Mouse (Mus musculus): ENCODE measurements at regions not wholly inside any gene's neighbourhood (a gene's known extent, or its start where the extent isn't known, plus 50 kb on each side); places are given as distances from the start of the nearest gene placed in this dataset.

- Histone ChIP-seq H3K9me3 (ENCODE audit: control insufficient read depth, low read length) (no peaks in the 10 kb centered on the region), H3K4me2 (replicated peaks) (no peak overlapping the region), H3K9ac (no peak overlapping the region), H3K36me3 (replicated peaks; ENCODE audit: control insufficient read depth, insufficient read depth) (no peaks in the 10 kb centered on the region), H3K27me3 (ENCODE audit: control insufficient read depth, insufficient read depth, low read length) (no peaks in the 10 kb centered on the region), H3K27ac (no peak overlapping the region), H3K4me3 (replicated peaks; ENCODE audit: low read length) (no peak overlapping the region), H3K4me1 (replicated peaks; ENCODE audit: control insufficient read depth, insufficient read depth, low read length) (no peaks in the 10 kb centered on the region)
- no peak for ATAC-seq (ENCODE audit: low FRiP score)
- 86% methylated on average over 8 of the region's 8 CpGs for whole genome bisulfite sequencing
- DNase-seq (ENCODE audit: low spot score): no peak
These were observed 150.7 kb downstream of the Ndufs4 start for GRCm38 (mm10) chr13:114237391-114237790.

GRCm38 (mm10) chr13:114235892-114236291 lies 152.2 kb downstream of the Ndufs4 start:
- Histone ChIP-seq H3K4me3 (replicated peaks; ENCODE audit: low read length) (no peak overlapping the region), H3K9me3 (ENCODE audit: control insufficient read depth, low read length) (no peaks in the 10 kb centered on the region), H3K4me1 (replicated peaks; ENCODE audit: control insufficient read depth, insufficient read depth, low read length) (no peaks in the 10 kb centered on the region), H3K27me3 (ENCODE audit: control insufficient read depth, insufficient read depth, low read length) (no peaks in the 10 kb centered on the region), H3K9ac (no peak overlapping the region), H3K27ac (no peak overlapping the region), H3K4me2 (replicated peaks) (no peak overlapping the region), H3K36me3 (replicated peaks; ENCODE audit: control insufficient read depth, insufficient read depth) (no peaks in the 10 kb centered on the region)
- DNase-seq (ENCODE audit: low spot score): no peak
- WGBS: 83% methylated on average over 4 of the region's 4 CpGs
- ATAC-seq (ENCODE audit: low FRiP score): no peak

GRCm38 (mm10) chr13:114232203-114232602 lies 155.9 kb downstream of the Ndufs4 start:
- H3K4me2 ChIP-seq (replicated peaks): no peak overlapping the region
- no peaks in the 10 kb centered on the region for H3K36me3 ChIP-seq (replicated peaks; ENCODE audit: control insufficient read depth, insufficient read depth)
- 90% methylated on average over 3 of the region's 3 CpGs for WGBS
- no peak for DNase-seq (ENCODE audit: low spot score)
- ATAC-seq (ENCODE audit: low FRiP score): no peak
- H3K9ac ChIP-seq: no peak overlapping the region
- H3K4me1 ChIP-seq (replicated peaks; ENCODE audit: control insufficient read depth, insufficient read depth, low read length): no peaks in the 10 kb centered on the region
- no peaks in the 10 kb centered on the region for H3K27me3 ChIP-seq (ENCODE audit: control insufficient read depth, insufficient read depth, low read length)
- no peaks in the 10 kb centered on the region for H3K9me3 ChIP-seq (ENCODE audit: control insufficient read depth, low read length)
- no peak overlapping the region for H3K4me3 ChIP-seq (replicated peaks; ENCODE audit: low read length)
- H3K27ac ChIP-seq: no peak overlapping the region

- DNase-seq (ENCODE audit: low spot score): no peak
- no peak for ATAC-seq (ENCODE audit: low FRiP score)
- H3K4me2 ChIP-seq (replicated peaks): no peak overlapping the region
- no peak overlapping the region for H3K27ac ChIP-seq
- 85% methylated on average over 4 of the region's 4 CpGs for WGBS
- H3K4me3 ChIP-seq (replicated peaks; ENCODE audit: low read length): no peak overlapping the region
- no peaks in the 10 kb centered on the region for H3K27me3 ChIP-seq (ENCODE audit: control insufficient read depth, insufficient read depth, low read length)
- H3K9ac ChIP-seq: no peak overlapping the region
- no peaks in the 10 kb centered on the region for H3K9me3 ChIP-seq (ENCODE audit: control insufficient read depth, low read length)
- no peaks in the 10 kb centered on the region for H3K36me3 ChIP-seq (replicated peaks; ENCODE audit: control insufficient read depth, insufficient read depth)
- H3K4me1 ChIP-seq (replicated peaks; ENCODE audit: control insufficient read depth, insufficient read depth, low read length): no peaks in the 10 kb centered on the region
These were observed 157.5 kb downstream of the Ndufs4 start for GRCm38 (mm10) chr13:114230557-114230956.

GRCm38 (mm10) chr13:114227046-114227445 lies 161.0 kb downstream of the Ndufs4 start:
- 46% methylated on average over 4 of the region's 4 CpGs for WGBS
- no peak overlapping the region for H3K9ac ChIP-seq
- no peaks in the 10 kb centered on the region for H3K36me3 ChIP-seq (replicated peaks; ENCODE audit: control insufficient read depth, insufficient read depth)
- no peaks in the 10 kb centered on the region for H3K9me3 ChIP-seq (ENCODE audit: control insufficient read depth, low read length)
- H3K4me3 ChIP-seq (replicated peaks; ENCODE audit: low read length): no peak overlapping the region
- ATAC-seq (ENCODE audit: low FRiP score): no peak
- no peak overlapping the region for H3K4me2 ChIP-seq (replicated peaks)
- DNase-seq (ENCODE audit: low spot score): no peak
- no peak overlapping the region for H3K27ac ChIP-seq
- no peaks in the 10 kb centered on the region for H3K27me3 ChIP-seq (ENCODE audit: control insufficient read depth, insufficient read depth, low read length)
- H3K4me1 ChIP-seq (replicated peaks; ENCODE audit: control insufficient read depth, insufficient read depth, low read length): no peaks in the 10 kb centered on the region

GRCm38 (mm10) chr13:114226291-114226925 lies 161.7 kb downstream of the Ndufs4 start:
- no peak overlapping the region for H3K9ac ChIP-seq
- no peaks in the 10 kb centered on the region for H3K9me3 ChIP-seq (ENCODE audit: control insufficient read depth, low read length)
- no peaks in the 10 kb centered on the region for H3K4me1 ChIP-seq (replicated peaks; ENCODE audit: control insufficient read depth, insufficient read depth, low read length)
- no peak for DNase-seq (ENCODE audit: low spot score)
- 47% methylated on average over 7 of the region's 7 CpGs for WGBS
- no peaks in the 10 kb centered on the region for H3K36me3 ChIP-seq (replicated peaks; ENCODE audit: control insufficient read depth, insufficient read depth)
- H3K4me2 ChIP-seq (replicated peaks): no peak overlapping the region
- H3K27ac ChIP-seq: no peak overlapping the region
- H3K27me3 ChIP-seq (ENCODE audit: control insufficient read depth, insufficient read depth, low read length): no peaks in the 10 kb centered on the region
- H3K4me3 ChIP-seq (replicated peaks; ENCODE audit: low read length): no peak overlapping the region
- ATAC-seq (ENCODE audit: low FRiP score): peak; percentile 44; the same call in 1 of the 2 replicates

- H3K9me3 ChIP-seq (ENCODE audit: control insufficient read depth, low read length): no peaks in the 10 kb centered on the region
- 0 out of 2 replicates have a peak, but pooled peaks cover 4% of the 10 kb centered on the region for H3K4me1 ChIP-seq (replicated peaks; ENCODE audit: control insufficient read depth, insufficient read depth, low read length)
- H3K27me3 ChIP-seq (ENCODE audit: control insufficient read depth, insufficient read depth, low read length): no peaks in the 10 kb centered on the region
- H3K4me2 ChIP-seq (replicated peaks): no peak overlapping the region
- 49% methylated on average over 5 of the region's 5 CpGs for WGBS
- H3K36me3 ChIP-seq (replicated peaks; ENCODE audit: control insufficient read depth, insufficient read depth): no peaks in the 10 kb centered on the region
- ATAC-seq (ENCODE audit: low FRiP score) (peak; percentile 77), DNase-seq (ENCODE audit: low spot score) (peak; percentile 32)
- no peak overlapping the region for H3K9ac ChIP-seq
- no peak overlapping the region for H3K4me3 ChIP-seq (replicated peaks; ENCODE audit: low read length)
- peak overlapping the region; percentile 40 for H3K27ac ChIP-seq
These were observed 168.1 kb downstream of the Ndufs4 start for GRCm38 (mm10) chr13:114219870-114220492.

- H3K4me3 ChIP-seq (replicated peaks; ENCODE audit: low read length): no peak overlapping the region
- no peak for DNase-seq (ENCODE audit: low spot score)
- no peaks in the 10 kb centered on the region for H3K36me3 ChIP-seq (replicated peaks; ENCODE audit: control insufficient read depth, insufficient read depth)
- ATAC-seq (ENCODE audit: low FRiP score): no peak
- H3K4me1 ChIP-seq (replicated peaks; ENCODE audit: control insufficient read depth, insufficient read depth, low read length): 0 out of 2 replicates have a peak, but pooled peaks cover 4% of the 10 kb centered on the region
- 87% methylated on average over 4 of the region's 4 CpGs for WGBS
- H3K4me2 ChIP-seq (replicated peaks): no peak overlapping the region
- H3K9ac ChIP-seq: no peak overlapping the region
- H3K27ac ChIP-seq: no peak overlapping the region
- H3K27me3 ChIP-seq (ENCODE audit: control insufficient read depth, insufficient read depth, low read length): no peaks in the 10 kb centered on the region
- no peaks in the 10 kb centered on the region for H3K9me3 ChIP-seq (ENCODE audit: control insufficient read depth, low read length)
These were observed 173.0 kb downstream of the Ndufs4 start for GRCm38 (mm10) chr13:114215044-114215443.
